Mouse (Mus musculus) ES-E14 (cell line): ENCODE measurements around the gene Tmem63c. TPM values are rescaled to one million over a fixed set of nuclear protein-coding genes. Genes with fewer than 3 reads are reported as not detected.

ENCODE experiments used
- DNase-seq: peaks from one replicate; pipeline ENCODE4 v3.0.0-alpha.2; 2013; ENCODE audit warnings: low read depth, low spot score
- H3K27ac ChIP-seq: 2 replicates; pipeline ENCODE4 v1.5.1; 2012; ENCODE audit warnings: low read depth, mild to moderate bottlenecking, low read length, moderate library complexity, mixed read lengths; ENCODE audit not compliant: poor library complexity, insufficient read depth, severe bottlenecking
- H3K36me3 ChIP-seq: 2 replicates; pipeline ENCODE4 v1.6.1; 2012; ENCODE audit warnings: mild to moderate bottlenecking, low read length, moderate library complexity, mixed read lengths; ENCODE audit not compliant: control insufficient read depth, poor library complexity, insufficient read depth, severe bottlenecking
- H3K4me1 ChIP-seq, 2 experiments: fragments of 150-350 bp in 1 of 2; sonication (generic) in 1 of 2; 2 replicates each; pipeline ENCODE4 v1.6.1; 2012; ENCODE audit warnings: low read length in 2 of 2, mild to moderate bottlenecking in 1 of 2, mixed read lengths in 1 of 2; ENCODE audit not compliant: control insufficient read depth in 2 of 2, insufficient read depth in 2 of 2, poor library complexity in 1 of 2
- H3K4me3 ChIP-seq, 2 experiments: fragments of 150-350 bp in 1 of 2; sonication (generic) in 1 of 2; 2 replicates each; pipeline ENCODE4 v1.5.1; 2012; ENCODE audit warnings: low read length in 2 of 2, low read depth in 1 of 2, mild to moderate bottlenecking in 1 of 2, mixed read lengths in 1 of 2; ENCODE audit not compliant: insufficient read depth in 1 of 2, poor library complexity in 1 of 2, severe bottlenecking in 1 of 2
- H3K9ac ChIP-seq: 2 replicates; pipeline ENCODE4 v1.6.1; 2012; ENCODE audit warnings: low read depth, mild to moderate bottlenecking, low read length, mixed read lengths; ENCODE audit not compliant: poor library complexity, insufficient read depth, severe bottlenecking
- H3K9me3 ChIP-seq: fragments of 150-350 bp; sonication (generic); 2 replicates; pipeline ENCODE4 v1.6.1; 2012; ENCODE audit warnings: low read depth, mild to moderate bottlenecking, low read length; ENCODE audit not compliant: control insufficient read depth, insufficient read depth
- CHD2 ChIP-seq: IDR thresholded peaks from 2 replicates; pipeline ENCODE4 v1.6.1; 2014; ENCODE audit warnings: mild to moderate bottlenecking, low read depth, low read length, inconsistent platforms
- HCFC1 ChIP-seq: IDR thresholded peaks from 2 replicates; pipeline ENCODE4 v1.6.1; 2012; ENCODE audit warnings: low read length, inconsistent platforms, borderline replicate concordance; ENCODE audit not compliant: insufficient read depth
- MAFK ChIP-seq: IDR thresholded peaks from 2 replicates; pipeline ENCODE4 v1.6.1; 2014; ENCODE audit warnings: mild to moderate bottlenecking, low read depth, low read length, inconsistent platforms; ENCODE audit not compliant: insufficient read depth
- ZC3H11A ChIP-seq: IDR thresholded peaks from 2 replicates; pipeline ENCODE4 v1.6.1; 2012; ENCODE audit warnings: low read depth, mild to moderate bottlenecking, inconsistent platforms, low read length, borderline replicate concordance
- ZNF384 ChIP-seq: IDR thresholded peaks from 2 replicates; pipeline ENCODE4 v1.6.1; 2012; ENCODE audit warnings: low read depth, low read length, inconsistent platforms
- in situ Hi-C, 2 experiments: fragments of 600-800 bp; cut with MboI; formaldehyde crosslinking; loops; one replicate each; pipeline ENCODE4 v1.15.1; 2025; ENCODE audit warnings: low sequenced_read_pairs in 2 of 2, inconsistent platforms in 1 of 2; ENCODE audit not compliant: unreplicated experiment in 2 of 2
- total RNA-seq: library from RNA; depleted of rRNA; stranded (reverse); fragments of 300-350 nt; gene quantifications from 2 replicates; pipeline ENCODE4 v1.2.3, GENCODE M21; 2012

Tmem63c gene
- total RNA-seq, 1 experiment, result 1.9 TPM

DNA sequence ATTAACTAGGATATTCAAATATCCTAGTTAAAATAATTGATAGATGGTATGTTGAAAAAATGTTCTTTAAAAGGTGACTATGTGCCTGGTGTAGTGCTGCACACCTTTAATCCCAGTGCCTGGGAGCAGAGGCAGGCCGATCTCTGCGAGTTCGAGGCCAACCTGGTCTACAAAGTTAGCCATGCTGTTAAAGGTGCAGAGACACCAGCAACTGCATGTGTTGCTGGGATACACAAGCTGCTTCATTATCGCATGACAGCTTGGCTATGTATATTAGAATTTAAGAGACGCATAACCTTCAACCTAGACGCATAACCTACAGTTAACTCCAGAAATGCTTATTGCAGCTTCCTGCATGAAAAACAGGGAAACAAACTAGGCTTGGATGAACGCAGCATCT lies 15.5 kb downstream of the Tmem63c start:
- Histone ChIP-seq H3K4me1 (no peaks in the 10 kb centered on the region), H3K4me3 (no peak overlapping the region), H3K36me3 (no peaks in the 10 kb centered on the region), H3K27ac (no peak overlapping the region), H3K9me3 (no peaks in the 10 kb centered on the region), H3K9ac (no peak overlapping the region)
- no peak for DNase-seq
- in situ Hi-C loops, result no loop called here
- no peak for TF ChIP-seq ZNF384
- no peak for TF ChIP-seq HCFC1
- TF ChIP-seq ZC3H11A, result no peak
- TF ChIP-seq MAFK, result no peak
- TF ChIP-seq CHD2, result no peak

DNA sequence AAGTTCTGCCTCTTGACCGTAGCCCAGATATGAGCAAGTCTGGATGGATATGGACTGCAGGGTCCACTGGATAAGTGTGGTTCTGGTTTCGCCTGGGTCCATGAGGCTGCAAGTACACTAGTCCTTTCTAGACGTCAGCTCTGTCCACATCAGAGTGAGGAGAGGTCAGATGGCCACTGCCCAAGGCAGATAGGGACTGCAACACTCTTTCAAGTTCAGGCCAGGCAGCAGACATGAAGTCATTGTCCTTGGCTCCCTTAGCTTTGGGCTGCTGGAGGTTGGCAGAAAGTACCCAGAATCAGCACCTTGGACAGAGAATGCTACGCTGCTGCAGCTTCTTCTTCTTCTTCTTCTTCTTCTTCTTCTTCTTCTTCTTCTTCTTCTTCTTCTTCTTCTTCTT lies 19.0 kb downstream of the Tmem63c start:
- no peak overlapping the region for H3K9ac ChIP-seq
- no peak overlapping the region for H3K4me3 ChIP-seq
- no peak for DNase-seq
- no peaks in the 10 kb centered on the region for H3K9me3 ChIP-seq
- H3K36me3 ChIP-seq, result no peaks in the 10 kb centered on the region
- in situ Hi-C loops, result no loop called here
- no peak for TF ChIP-seq HCFC1
- TF ChIP-seq ZC3H11A, result no peak
- TF ChIP-seq CHD2, result no peak
- TF ChIP-seq MAFK, result no peak
- TF ChIP-seq ZNF384, result no peak
- no peaks in the 10 kb centered on the region for H3K4me1 ChIP-seq
- no peak overlapping the region for H3K27ac ChIP-seq

DNA sequence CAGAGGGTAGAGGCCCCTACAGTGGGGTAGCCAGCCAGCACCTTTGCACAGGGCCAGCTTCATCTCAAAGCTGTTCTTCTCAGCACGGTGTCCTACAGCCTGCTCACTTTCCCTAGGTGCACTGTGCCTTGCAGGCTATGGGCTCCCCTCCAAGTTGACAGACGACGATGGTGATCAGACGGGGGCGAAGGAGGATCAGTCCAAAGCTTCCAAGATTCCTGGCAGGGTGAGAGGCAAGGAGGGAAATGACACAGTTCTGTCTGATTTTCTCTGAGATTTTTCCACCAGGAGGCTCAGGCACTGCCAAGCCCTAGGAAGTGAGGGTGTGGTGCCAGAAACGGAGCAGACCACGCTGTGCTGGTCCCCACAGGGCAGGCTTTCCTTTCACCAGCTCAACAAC lies 19.7 kb downstream of the Tmem63c start:
- TF ChIP-seq CHD2 (no peak), ZC3H11A (no peak), HCFC1 (no peak), MAFK (no peak), ZNF384 (no peak)
- no peaks in the 10 kb centered on the region for H3K4me1 ChIP-seq
- H3K4me3 ChIP-seq, result no peak overlapping the region
- no peak overlapping the region for H3K9ac ChIP-seq
- H3K27ac ChIP-seq, result no peak overlapping the region
- H3K9me3 ChIP-seq, result no peaks in the 10 kb centered on the region
- H3K36me3 ChIP-seq, result no peaks in the 10 kb centered on the region
- in situ Hi-C loops, result no loop called here
- no peak for DNase-seq

DNA sequence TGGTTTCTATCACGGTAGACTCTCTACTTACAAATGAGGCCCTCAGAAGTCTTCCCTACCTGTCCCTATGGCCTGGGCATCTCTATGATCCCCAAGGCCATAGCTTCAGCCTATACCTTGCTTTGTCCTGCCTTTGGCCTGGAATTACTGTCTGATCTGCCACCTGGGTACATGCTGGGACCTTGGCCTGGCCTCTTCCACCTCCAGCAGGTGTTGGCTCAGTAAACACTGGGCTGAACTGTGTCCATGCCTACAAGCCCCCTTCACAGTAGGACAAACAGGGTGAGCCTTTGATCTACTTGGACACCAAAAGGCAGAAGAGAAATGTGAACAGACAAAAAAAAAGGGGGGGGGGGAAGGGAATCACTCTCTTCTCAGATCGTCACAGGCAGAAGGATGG lies 21.3 kb downstream of the Tmem63c start:
- DNase-seq, result no peak
- Histone ChIP-seq H3K27ac (no peak overlapping the region), H3K4me3 (no peak overlapping the region), H3K9me3 (no peaks in the 10 kb centered on the region), H3K9ac (no peak overlapping the region), H3K36me3 (no peaks in the 10 kb centered on the region), H3K4me1 (no peaks in the 10 kb centered on the region)
- TF ChIP-seq MAFK (no peak), ZNF384 (no peak), ZC3H11A (no peak), HCFC1 (no peak), CHD2 (no peak)
- in situ Hi-C loops, result no loop called here

DNA sequence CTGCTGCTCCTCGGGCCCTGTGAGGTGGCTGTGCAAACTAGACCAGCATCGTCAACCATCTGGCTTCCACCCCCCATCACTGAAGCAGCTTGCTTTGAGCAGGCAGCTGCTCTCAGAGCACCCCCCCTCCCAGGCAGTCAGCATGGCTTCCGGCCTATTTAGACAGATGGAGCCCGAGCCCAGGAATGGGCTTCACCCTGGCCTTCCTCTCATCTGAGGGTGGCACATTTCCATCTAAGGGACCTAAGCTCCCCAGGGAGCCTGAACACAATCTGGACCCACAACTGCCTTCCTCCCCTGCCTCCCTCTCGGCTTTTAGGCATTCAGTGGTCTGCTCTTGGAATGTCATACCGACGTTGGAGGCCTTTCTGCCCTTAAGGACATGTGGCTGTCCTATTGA lies 22.1 kb downstream of the Tmem63c start:
- Histone ChIP-seq H3K4me3 (no peak overlapping the region), H3K4me1 (no peaks in the 10 kb centered on the region), H3K36me3 (no peaks in the 10 kb centered on the region), H3K9me3 (no peaks in the 10 kb centered on the region), H3K27ac (no peak overlapping the region), H3K9ac (no peak overlapping the region)
- no peak for DNase-seq
- TF ChIP-seq CHD2 (no peak), ZNF384 (no peak), ZC3H11A (no peak), HCFC1 (no peak), MAFK (no peak)
- in situ Hi-C loops, result no loop called here
